Mouse (Mus musculus) cortical plate, adult 2 months (tissue): ENCODE measurements around the gene Trmt10b. TPM values are rescaled to one million over a fixed set of nuclear protein-coding genes. Genes with fewer than 3 reads are reported as not detected.

Experiments
- H3K27ac ChIP-seq: fragments of 200-500 bp; 2 replicates; pipeline ENCODE4 v1.5.1; 2012; ENCODE audit warnings: low read length, control low read depth, inconsistent platforms; ENCODE audit not compliant: insufficient read depth
- H3K4me1 ChIP-seq: fragments of 200-500 bp; 2 replicates; pipeline ENCODE4 v1.6.1; 2011; ENCODE audit warnings: low read length; ENCODE audit not compliant: control insufficient read depth, insufficient read depth
- H3K4me3 ChIP-seq: fragments of 200-500 bp; 2 replicates; pipeline ENCODE4 v1.5.1; 2011; ENCODE audit warnings: mild to moderate bottlenecking, low read length, control low read depth; ENCODE audit not compliant: insufficient read depth
- CTCF ChIP-seq: fragments of 200-500 bp; IDR thresholded peaks from 2 replicates; pipeline ENCODE4 v1.5.1; 2011; ENCODE audit warnings: mild to moderate bottlenecking, control low read depth, low read length; ENCODE audit not compliant: insufficient read depth; ENCODE audit errors: extremely low read depth
- POLR2A ChIP-seq: fragments of 200-500 bp; IDR thresholded peaks from 2 replicates; pipeline ENCODE4 v1.6.1; 2011; ENCODE audit warnings: mild to moderate bottlenecking, low read length, control low read depth; ENCODE audit not compliant: insufficient read depth; ENCODE audit errors: extremely low read depth
- polyA plus RNA-seq: library from polyadenylated mRNA; depleted of rRNA; stranded (reverse); fragments of >200 nt; gene quantifications from 2 replicates; pipeline ENCODE4 v1.2.3, GENCODE M21; 2012

Gene Trmt10b
- polyA plus RNA-seq, 1 experiment: 13.5 TPM

- Histone ChIP-seq H3K4me3 (no peak overlapping the region), H3K27ac (no peak overlapping the region), H3K4me1 (no peaks in the 10 kb centered on the region)
- TF ChIP-seq POLR2A: no peak
These were observed 17.6 kb upstream of the Trmt10b start for GRCm38 (mm10) chr4:45279292-45279691.

GRCm38 (mm10) chr4:45279981-45280548 lies 16.9 kb upstream of the Trmt10b start:
- TF ChIP-seq CTCF: peak; percentile 90
- TF ChIP-seq POLR2A: no peak

DNA sequence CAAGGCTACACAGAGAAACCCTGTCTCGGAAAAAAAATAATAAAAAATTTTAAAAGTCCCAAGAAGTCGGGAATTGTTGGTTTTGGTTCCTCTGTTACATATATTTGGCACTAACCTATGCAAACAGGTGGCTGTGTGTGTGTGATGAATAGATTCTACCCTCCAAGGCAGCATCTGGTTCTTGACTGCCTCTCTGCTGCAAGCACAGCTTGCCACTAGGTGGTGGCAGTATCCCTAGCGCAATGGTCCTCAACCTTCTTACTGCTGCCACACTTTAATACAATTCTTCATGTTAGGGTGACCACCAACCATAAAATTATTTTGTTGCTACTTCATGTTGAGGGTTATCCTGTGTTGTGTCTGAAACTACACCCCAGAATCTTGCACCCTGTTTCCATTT lies 10.6 kb upstream of the Trmt10b start:
- TF ChIP-seq CTCF: peak; percentile 54
- TF ChIP-seq POLR2A: no peak
- Histone ChIP-seq H3K4me3 (no peak overlapping the region), H3K27ac (no peak overlapping the region), H3K4me1 (no peaks in the 10 kb centered on the region)

More at GRCm38 (mm10) chr4:45279981-45280548, 16.9 kb upstream of the Trmt10b start:
- Histone ChIP-seq H3K4me1 (no peaks in the 10 kb centered on the region), H3K4me3 (no peak overlapping the region), H3K27ac (no peak overlapping the region)

DNA sequence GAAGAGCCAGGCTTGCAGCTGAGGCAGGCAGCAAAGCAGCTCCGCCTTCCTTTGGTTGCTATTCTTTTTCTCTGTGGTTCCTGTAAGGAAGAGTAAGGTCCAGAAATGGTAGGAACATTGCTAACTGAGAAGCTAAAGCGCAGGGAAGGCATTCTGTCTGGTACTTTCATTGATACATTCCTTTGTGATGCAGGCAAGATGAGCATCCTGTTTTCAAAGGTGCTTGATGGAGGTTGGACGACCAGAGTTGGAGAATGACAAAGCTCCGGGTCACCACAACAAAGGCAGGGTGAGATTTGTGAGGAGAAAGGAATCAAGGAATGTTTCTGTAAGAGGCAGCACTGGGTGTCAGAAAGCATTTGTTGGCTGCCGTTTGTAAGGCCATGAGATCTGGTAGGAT lies 9.0 kb upstream of the Trmt10b start:
- no peaks in the 10 kb centered on the region for H3K4me1 ChIP-seq
- H3K27ac ChIP-seq: no peak overlapping the region
- H3K4me3 ChIP-seq: no peak overlapping the region
- no peak for TF ChIP-seq POLR2A
- no peak for TF ChIP-seq CTCF

GRCm38 (mm10) chr4:45305536-45305935 lies 8.6 kb downstream of the Trmt10b start:
- no peak for TF ChIP-seq POLR2A
- Histone ChIP-seq H3K27ac (no peak overlapping the region), H3K4me1 (no peaks in the 10 kb centered on the region), H3K4me3 (no peak overlapping the region)

- H3K27ac ChIP-seq: no peak overlapping the region
- TF ChIP-seq POLR2A (no peak), CTCF (peak; percentile 68)
- no peaks in the 10 kb centered on the region for H3K4me1 ChIP-seq
- H3K4me3 ChIP-seq: no peak overlapping the region
These were observed 11.1 kb downstream of the Trmt10b start for GRCm38 (mm10) chr4:45308046-45308445.

DNA sequence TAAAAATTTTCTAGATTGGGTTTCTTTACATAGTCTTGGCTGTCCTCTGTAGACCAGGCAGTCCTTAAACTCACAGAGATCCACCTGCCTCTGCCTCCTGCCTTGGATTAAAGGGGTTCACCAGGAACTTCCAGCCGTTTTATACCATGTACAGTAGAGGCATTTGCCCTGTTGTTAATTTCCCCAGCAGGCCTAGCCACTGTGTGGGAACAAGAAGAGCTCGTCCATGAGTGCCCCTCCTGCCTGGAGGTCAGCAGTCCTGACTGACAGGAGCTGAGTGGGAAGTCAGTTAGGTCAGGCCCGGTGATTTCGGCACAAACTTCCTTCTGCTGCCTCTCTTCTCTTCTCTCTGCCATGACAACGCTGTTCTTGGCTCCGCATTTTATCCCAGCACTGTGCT lies 11.7 kb downstream of the Trmt10b start:
- Histone ChIP-seq H3K4me1 (no peaks in the 10 kb centered on the region), H3K27ac (no peak overlapping the region), H3K4me3 (no peak overlapping the region)
- no peak for TF ChIP-seq CTCF
- TF ChIP-seq POLR2A: no peak

- no peaks in the 10 kb centered on the region for H3K4me1 ChIP-seq
- H3K27ac ChIP-seq: no peak overlapping the region
- no peak for TF ChIP-seq CTCF
- no peak for TF ChIP-seq POLR2A
- H3K4me3 ChIP-seq: no peak overlapping the region
These were observed 14.1 kb downstream of the Trmt10b start for GRCm38 (mm10) chr4:45311056-45311455.

- H3K4me3 ChIP-seq: peak overlapping the region; percentile 53
- TF ChIP-seq CTCF (no peak), POLR2A (peak; percentile 58)
- H3K27ac ChIP-seq: peak overlapping the region; percentile 65
- peaks cover 6% of the 10 kb centered on the region for H3K4me1 ChIP-seq
These were observed 23.4 kb downstream of the Trmt10b start for GRCm38 (mm10) chr4:45320159-45320816.

- H3K4me3 ChIP-seq: no peak overlapping the region
- H3K27ac ChIP-seq: no peak overlapping the region
- H3K4me1 ChIP-seq: no peaks in the 10 kb centered on the region
These were observed 34.2 kb downstream of the Trmt10b start for GRCm38 (mm10) chr4:45331139-45331538.

More at GRCm38 (mm10) chr4:45331139-45331538, 34.2 kb downstream of the Trmt10b start:
- TF ChIP-seq POLR2A (no peak), CTCF (no peak)
